Mouse (Mus musculus): Measurements from ENCODE around the gene Ctsz.

DNA sequence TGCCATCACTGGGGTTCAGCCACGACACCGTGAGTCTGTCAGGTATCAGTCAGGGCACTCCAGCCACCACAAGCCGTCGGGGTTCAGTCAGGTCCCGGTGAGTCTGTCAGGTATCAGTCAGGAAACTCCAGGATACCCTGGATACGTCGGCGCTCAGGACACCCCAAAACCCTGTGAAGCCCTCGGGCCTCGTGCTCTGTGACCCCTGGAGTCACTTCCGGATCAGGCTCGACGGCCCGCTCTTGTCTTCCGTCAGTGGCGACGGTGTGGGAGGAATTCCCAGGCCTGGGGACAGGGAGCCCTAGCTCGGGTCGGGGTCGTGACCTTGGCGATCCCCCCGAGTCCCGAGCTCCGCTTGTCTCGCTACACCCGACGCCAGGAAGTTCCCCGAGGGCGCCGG, 33.6 kb upstream of the Ctsz start:
- no peak for TF ChIP-seq FLI1 (IDR thresholded peaks at IDR 0.05; ENCODE audit: low read length)
- TF ChIP-seq GATA1 (IDR thresholded peaks at IDR 0.05; ENCODE audit: borderline replicate concordance, low read length), result no peak

Data from megakaryocyte, embryonic 14.5 days (primary cell).